Comparison of ENCODE assay signal across 14 mouse cellular contexts in genomic region chr9:86643497-86643896, GRCm38 (mm10).
"Had no signal": no experiment of that assay in that cellular context is flagged by ENCODE, and none has a peak within 500 bp of the region (broad histone marks: within the 10 kb centered on the region; RNA-seq: fewer than 3 reads in every experiment).

No protein-coding gene starts in this region.

- ATAC-seq: intestine, postnatal 0 days had no signal

- H3K9ac ChIP-seq: limb, embryonic 15.5 days; liver, embryonic 13.5 days; neural tube, embryonic 15.5 days had no signal

- DNase-seq: kidney, postnatal 4 days; liver, embryonic 13.5 days; lung, postnatal 4 days; midbrain, embryonic 14.5 days; right cerebral cortex, adult 18-20 months; right cerebral cortex, postnatal 25 days; thymus, postnatal 4 days had no signal

- H3K27me3 ChIP-seq: limb, embryonic 15.5 days; liver, embryonic 13.5 days; neural tube, embryonic 15.5 days had no signal

- H3K4me2 ChIP-seq: limb, embryonic 15.5 days; liver, embryonic 13.5 days; neural tube, embryonic 15.5 days had no signal

- H3K4me1 ChIP-seq: liver, embryonic 13.5 days; midbrain, embryonic 10.5 days had no signal

- H3K27ac ChIP-seq: kidney, postnatal 0 days; left cerebral cortex, adult 2 months; limb, embryonic 15.5 days; liver, embryonic 13.5 days; midbrain, embryonic 10.5 days; neural tube, embryonic 15.5 days had no signal

- H3K36me3 ChIP-seq: limb, embryonic 15.5 days; liver, embryonic 13.5 days; midbrain, embryonic 10.5 days; neural tube, embryonic 15.5 days had no signal

- H3K9me3 ChIP-seq: limb, embryonic 15.5 days; liver, embryonic 13.5 days; midbrain, embryonic 10.5 days; neural tube, embryonic 15.5 days had no signal

- H3K4me3 ChIP-seq: left cerebral cortex, adult 2 months; limb, embryonic 15.5 days; liver, embryonic 13.5 days; midbrain, embryonic 10.5 days; myocyte; neural tube, embryonic 15.5 days had no signal
